Mouse (Mus musculus): ENCODE measurements at regions not wholly inside any gene's neighbourhood (a gene's known extent, or its start where the extent isn't known, plus 50 kb on each side); places are given as distances from the start of the nearest gene placed in this dataset.

GRCm38 (mm10) chr19:35263101-35263500, 340.9 kb downstream of the Kif20b start:
- in situ Hi-C loops (cut with MboI, MseI) = no loop called here

GRCm38 (mm10) chr19:35278395-35278794, 356.2 kb downstream of the Kif20b start:
- in situ Hi-C loops (cut with MboI, MseI) = loop anchor here (10.0 kb wide), 1 partner anchor 1234 kb away; no protein-coding TSS in a partner anchor

- in situ Hi-C loops (cut with MboI, MseI) = no loop called here
These were observed 360.8 kb downstream of the Kif20b start for GRCm38 (mm10) chr19:35282775-35283447.

- in situ Hi-C loops (cut with MboI, MseI) = no loop called here
These were observed 376.7 kb downstream of the Kif20b start for GRCm38 (mm10) chr19:35298846-35299245.

GRCm38 (mm10) chr19:35302723-35303270, 380.6 kb downstream of the Kif20b start:
- in situ Hi-C loops (cut with MboI, MseI) = no loop called here
